Mouse (Mus musculus) kidney, adult 8-10 months (tissue): ENCODE measurements around the gene Stim2.
A peak's percentile ranks its signal among the peaks of the same experiment; 100 is the strongest.

Experiments used
- DNase-seq, 2 experiments: peaks; one replicate each; pipeline ENCODE4 v3.0.0; 2022

The Stim2 gene

DNA sequence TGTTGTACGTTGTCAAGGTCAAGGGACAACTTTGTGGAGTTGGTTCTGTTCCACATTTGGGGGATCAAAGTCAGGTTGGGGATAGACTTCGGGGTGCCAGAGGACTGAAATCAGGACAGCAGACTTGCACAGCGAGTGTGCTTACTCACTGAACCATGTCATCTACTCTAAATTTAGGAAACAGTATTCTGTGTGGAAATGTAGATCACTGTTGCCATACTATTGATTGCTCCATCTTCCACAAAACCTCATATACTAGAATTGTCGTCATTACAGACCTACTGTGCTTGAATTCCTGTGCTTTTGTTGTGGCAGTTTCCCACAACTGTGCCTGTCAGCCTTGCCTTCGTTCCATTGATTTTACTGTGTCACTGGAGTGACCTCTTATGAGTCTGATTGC lies 51.6 kb downstream of the Stim2 start:
- no peak for DNase-seq

GRCm38 (mm10) chr5:54051056-54051455 lies 52.8 kb downstream of the Stim2 start:
- no peak for DNase-seq

- DNase-seq: no peak
Measured at GRCm38 (mm10) chr5:54052205-54052604, 53.9 kb downstream of the Stim2 start.

GRCm38 (mm10) chr5:54053673-54054366 lies 55.5 kb downstream of the Stim2 start:
- no peak for DNase-seq

DNA sequence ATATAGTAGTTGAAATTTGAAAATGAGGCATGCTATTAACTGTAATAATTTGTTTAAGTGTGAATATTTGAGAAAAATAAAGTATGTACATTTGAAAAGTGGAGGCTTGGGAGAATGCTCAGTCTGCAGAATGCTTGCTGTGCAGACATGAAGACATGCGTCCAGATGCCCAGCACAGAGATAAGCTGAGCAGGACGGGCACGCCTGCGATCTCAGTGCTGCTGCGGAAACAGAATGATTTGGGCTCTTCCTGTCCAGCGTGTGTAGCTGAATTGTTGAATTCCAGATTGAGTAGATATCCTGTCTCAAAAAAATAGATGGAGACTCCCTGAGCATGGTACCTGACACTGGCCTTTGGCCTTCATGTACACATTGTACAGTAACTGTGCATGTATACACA lies 58.0 kb downstream of the Stim2 start:
- DNase-seq: no peak

DNA sequence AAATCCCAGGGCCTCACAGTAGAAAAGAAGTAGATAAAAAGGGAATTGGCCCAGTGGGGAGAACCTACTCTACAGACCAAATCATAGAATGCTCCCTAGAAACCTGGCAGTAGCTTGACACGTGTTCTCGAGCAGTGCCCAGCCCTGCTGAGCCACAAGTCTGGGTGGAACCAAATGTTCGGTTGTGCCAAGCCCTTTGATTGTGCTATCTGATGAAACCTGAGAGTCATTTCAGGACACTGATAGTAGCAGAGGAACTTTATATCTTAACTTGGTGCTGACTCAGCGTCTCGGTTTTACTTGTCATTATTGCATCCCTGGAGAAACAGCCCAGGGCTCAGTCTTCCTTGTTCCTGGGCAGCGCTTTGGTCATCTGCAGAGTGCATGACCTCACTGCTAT lies 61.7 kb downstream of the Stim2 start:
- DNase-seq: no peak

DNA sequence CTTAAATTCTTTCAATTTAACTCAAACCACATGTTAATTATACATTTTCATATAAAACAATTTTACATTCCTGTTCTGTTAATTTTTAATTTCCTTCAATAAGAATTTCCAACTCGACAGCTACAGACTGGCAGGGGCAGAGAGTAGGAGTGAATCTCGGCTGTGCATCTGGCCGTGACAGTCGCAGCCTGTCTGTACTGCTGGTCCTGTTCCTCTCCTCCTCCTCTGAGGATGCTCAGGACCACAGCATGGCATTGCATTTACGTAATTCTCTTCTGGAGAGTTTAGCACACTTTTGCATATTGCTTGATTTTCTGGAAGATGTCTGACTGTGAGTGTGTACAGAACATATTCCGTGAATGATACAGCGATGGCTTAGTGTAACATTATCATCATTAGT lies 63.8 kb downstream of the Stim2 start:
- no peak for DNase-seq

- no peak for DNase-seq
Measured at GRCm38 (mm10) chr5:54067591-54067990, 69.3 kb downstream of the Stim2 start.

DNA sequence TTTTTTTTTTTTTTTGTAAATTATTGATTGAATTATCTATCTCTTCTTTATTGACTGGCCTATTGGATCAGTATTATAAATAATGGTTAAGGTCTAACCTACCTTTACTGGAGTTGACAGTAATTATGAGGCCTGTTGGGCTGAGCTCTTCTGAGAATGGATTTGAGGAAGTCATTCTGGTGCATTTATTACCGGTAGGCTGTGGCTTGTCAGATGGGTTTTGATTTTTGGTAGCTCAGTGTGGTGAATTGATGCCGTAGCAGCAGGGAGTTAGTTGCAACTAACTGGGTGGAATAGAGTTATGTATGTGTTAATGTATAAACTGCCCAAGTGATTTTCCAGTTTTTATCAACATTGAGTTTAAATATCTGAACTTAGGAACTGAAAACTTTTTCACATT lies 72.2 kb downstream of the Stim2 start:
- DNase-seq: no peak

DNA sequence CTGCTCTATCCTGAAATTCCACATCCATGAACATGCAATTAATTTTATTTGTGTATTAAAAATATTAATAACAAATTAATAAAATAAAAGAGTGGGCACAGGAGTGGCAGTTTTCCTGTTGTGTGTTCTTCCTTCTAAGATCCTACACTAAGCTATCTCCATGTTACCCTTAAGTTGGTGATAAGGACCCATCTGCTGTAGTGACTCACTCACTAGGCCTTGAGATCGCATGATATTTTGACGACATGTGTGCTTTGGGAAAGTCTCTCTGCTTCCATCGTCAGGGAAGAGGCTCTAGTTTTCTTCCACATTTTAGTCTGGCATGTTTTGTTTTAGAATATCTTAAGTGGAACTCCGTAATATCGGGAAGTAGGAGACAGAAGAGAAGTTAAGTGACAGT lies 73.0 kb downstream of the Stim2 start:
- no peak for DNase-seq

DNA sequence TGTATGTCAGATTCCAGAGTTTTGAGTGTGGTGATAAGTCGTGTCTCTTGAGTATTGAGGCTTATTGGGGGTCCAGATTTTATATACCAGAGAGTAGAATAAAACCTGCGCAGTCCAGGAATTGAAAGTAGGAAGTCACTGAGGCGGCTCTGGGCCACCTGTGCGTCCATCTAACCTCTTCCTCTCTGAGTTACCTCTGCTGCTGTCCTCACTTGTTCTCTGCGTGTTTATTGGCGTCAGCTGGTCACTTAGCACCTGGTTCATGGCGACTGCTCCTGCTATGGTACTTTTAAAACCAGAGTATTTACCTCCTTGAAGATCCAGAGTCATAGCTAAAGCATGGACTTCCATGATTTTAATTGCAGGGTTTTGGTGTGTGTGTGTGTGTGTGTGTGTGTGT lies 73.4 kb downstream of the Stim2 start:
- DNase-seq: no peak

GRCm38 (mm10) chr5:54073291-54073690 lies 75.0 kb downstream of the Stim2 start:
- no peak for DNase-seq

GRCm38 (mm10) chr5:54079997-54080396 lies 81.7 kb downstream of the Stim2 start:
- DNase-seq: no peak

DNA sequence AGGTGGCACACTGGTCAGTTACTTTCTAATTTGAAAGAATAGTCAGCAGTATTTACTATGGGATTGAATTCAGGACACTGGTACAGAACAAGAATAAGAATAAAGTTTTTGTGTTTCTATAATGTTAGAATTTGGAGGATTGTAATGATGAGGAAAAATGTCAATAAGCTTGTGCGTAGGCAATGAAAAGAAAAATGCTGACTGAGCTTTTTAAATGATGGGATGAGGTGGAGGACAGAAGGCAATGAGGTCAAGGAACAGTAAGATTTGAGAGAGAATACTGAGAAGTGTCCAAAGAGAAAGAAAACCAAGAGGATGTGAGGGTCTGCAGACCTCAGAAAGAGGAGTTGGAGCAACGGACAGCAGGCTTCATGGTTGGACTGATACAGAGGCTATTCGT lies 89.6 kb downstream of the Stim2 start:
- DNase-seq: no peak

GRCm38 (mm10) chr5:54098219-54098618 lies 99.9 kb downstream of the Stim2 start:
- no peak for DNase-seq

DNA sequence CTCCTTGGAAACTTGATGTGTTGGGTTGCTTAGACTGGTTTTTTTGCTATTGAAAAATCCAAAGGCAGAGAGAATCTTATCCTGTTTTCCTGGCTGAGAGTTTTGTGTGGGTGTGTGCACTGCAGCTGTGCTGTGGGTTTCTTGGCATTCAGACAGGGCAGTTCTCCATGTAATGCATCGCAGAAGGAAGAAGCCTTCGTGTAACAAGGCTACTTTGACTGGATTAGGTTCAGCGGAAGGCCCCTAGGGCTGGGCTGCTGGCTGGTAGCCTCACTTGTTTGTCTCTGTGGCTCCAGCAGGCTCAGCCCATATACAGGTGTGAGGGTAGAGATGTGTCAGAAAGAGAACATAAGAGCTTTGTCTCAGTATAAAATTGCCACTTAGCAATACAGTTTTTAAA lies 102.6 kb downstream of the Stim2 start:
- DNase-seq: no peak

DNA sequence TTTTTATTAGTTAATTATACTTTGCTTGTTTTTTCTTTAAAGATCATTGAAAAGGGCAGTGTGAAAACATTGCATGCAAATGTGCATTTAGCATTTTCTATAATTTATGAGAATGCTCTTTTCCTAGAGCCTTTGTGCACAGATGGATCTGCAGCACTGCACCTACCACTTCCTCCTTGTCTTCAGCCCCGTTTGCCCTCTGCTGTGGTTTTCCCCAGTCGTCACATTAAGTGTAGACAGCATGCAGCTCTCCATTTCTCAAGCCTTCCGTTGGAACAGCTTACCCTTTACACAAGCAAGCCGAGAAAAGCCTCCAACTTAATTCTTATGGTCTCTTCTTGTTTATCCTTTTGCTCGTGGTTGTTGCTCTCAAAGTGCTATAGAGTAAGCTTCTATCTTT lies 103.0 kb downstream of the Stim2 start:
- no peak for DNase-seq

DNA sequence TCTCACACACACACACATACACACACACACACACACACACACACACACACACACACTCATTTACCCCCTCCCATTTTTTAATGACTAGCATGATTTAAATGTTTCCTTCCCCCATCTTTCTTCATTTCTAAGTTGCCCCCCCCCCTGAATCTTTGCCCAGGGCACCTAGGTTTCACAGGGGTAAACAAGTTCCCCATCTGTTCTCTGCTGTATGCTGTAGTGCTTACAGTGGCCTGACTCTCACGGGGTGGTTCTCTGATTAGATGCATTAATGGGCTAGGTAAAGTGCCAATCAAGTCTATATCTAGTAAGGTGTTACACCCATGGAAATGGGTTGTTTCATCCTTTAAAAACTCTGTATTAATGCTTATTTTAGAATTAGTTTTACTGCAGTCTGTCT lies 103.7 kb downstream of the Stim2 start:
- DNase-seq: no peak

- no peak for DNase-seq
Measured at GRCm38 (mm10) chr5:54106669-54107068, 108.4 kb downstream of the Stim2 start.

DNA sequence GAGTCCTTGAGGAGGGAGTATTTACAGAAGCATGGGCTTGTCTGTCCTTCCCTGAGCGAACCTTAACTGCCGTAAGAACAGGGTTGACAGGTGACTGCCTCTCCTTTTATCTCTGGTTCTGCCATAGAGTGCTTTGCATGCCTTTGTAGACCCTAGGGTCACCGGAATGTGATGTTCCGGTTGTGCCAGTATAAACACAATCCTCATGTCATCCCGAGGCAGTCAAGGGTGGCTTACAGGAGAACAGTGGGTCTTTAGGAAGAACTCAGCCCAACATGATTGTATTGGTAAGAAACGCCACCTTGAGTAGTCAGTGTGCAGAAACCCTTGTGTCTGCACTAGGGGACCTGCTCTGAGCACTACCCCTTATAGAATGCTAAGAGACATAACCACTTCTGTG lies 108.8 kb downstream of the Stim2 start:
- DNase-seq: no peak

- no peak for DNase-seq
Measured at GRCm38 (mm10) chr5:54109096-54109495, 110.8 kb downstream of the Stim2 start.

- no peak for DNase-seq
Measured at GRCm38 (mm10) chr5:54110789-54111188, 112.5 kb downstream of the Stim2 start.

GRCm38 (mm10) chr5:54113284-54113683 lies 115.0 kb downstream of the Stim2 start:
- peak; percentile 37 to 78 for DNase-seq

DNA sequence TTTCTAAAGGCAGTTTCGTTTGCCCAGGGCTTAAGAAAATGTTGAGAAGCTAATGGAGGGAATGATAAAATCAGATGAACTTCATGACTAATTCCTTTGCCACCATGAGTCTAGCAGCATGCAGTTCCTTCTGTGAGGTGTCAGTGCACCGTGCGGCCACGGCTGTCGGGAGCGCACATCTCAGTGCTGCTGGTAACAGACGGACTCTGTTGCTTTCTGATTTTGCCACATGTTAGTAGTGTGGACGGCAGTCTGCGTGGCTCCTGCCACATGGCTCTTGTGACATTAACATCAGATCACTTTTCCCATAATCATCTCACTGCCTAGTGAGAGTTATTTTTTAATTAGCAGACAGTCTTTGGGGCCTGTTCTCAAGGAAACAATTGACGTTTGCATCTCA lies 118.2 kb downstream of the Stim2 start:
- no peak for DNase-seq

- DNase-seq: no peak
Measured at GRCm38 (mm10) chr5:54118410-54119212, 120.3 kb downstream of the Stim2 start.
